Mouse (Mus musculus): ENCODE results near the gene Gm11007. TPM values are rescaled to one million over a fixed set of nuclear protein-coding genes. Genes with fewer than 3 reads are reported as not detected.
"Not testable (repeated sequence)": the region's sequence is repeated elsewhere in the genome, so short reads cannot be mapped to it uniquely, and the experiment has no call there.

Gene Gm11007
- not detected in 2 replicates for polyA plus RNA-seq (2015; fragmentation: Nextera tagmentation; extraction: Ambion mirVana)

GRCm38 (mm10) chr2:175643678-175644077, at the start of gene Gm11007:
Gene Gm11007, plus strand, starts transcription at chr2:175643978.
- not testable (repeated sequence) for H3K36me3 ChIP-seq; H3K27ac ChIP-seq; H3K4me1 ChIP-seq (replicated peaks); H3K4me3 ChIP-seq (replicated peaks); H3K4me2 ChIP-seq (replicated peaks); H3K27me3 ChIP-seq (replicated peaks); H3K9ac ChIP-seq; ATAC-seq; H3K9me3 ChIP-seq
- no CpG with 5 or more reads among the region's 2 CpGs for WGBS

Other genes starting within 250 kb of the Gm11007 start
- 8.6 and 8.8 TPM in 2 replicates for gene Gm4724, start 208.2 kb upstream of the Gm11007 start, polyA plus RNA-seq (2015; fragmentation: Nextera tagmentation; extraction: Ambion mirVana)
- gene Zfp965, start 174.0 kb upstream of the Gm11007 start, polyA plus RNA-seq (2015; fragmentation: Nextera tagmentation; extraction: Ambion mirVana): 7.5 and 7.6 TPM in 2 replicates
- 31.8 and 32.8 TPM in 2 replicates for gene Zfp969, start 59.7 kb downstream of the Gm11007 start, polyA plus RNA-seq (2015; fragmentation: Nextera tagmentation; extraction: Ambion mirVana)
- not detected in 2 replicates for gene Gm2007, start 97.6 kb downstream of the Gm11007 start, polyA plus RNA-seq (2015; fragmentation: Nextera tagmentation; extraction: Ambion mirVana)
- 1.3 and 3.5 TPM in 2 replicates for gene Gm14288, start 157.1 kb downstream of the Gm11007 start, polyA plus RNA-seq (2015; fragmentation: Nextera tagmentation; extraction: Ambion mirVana)
- gene Gm6710, start 225.2 kb downstream of the Gm11007 start, polyA plus RNA-seq (2015; fragmentation: Nextera tagmentation; extraction: Ambion mirVana): 17.7 and 18.1 TPM in 2 replicates

Measured in intestine, embryonic 15.5 days (tissue).